In the genomic region with DNA sequence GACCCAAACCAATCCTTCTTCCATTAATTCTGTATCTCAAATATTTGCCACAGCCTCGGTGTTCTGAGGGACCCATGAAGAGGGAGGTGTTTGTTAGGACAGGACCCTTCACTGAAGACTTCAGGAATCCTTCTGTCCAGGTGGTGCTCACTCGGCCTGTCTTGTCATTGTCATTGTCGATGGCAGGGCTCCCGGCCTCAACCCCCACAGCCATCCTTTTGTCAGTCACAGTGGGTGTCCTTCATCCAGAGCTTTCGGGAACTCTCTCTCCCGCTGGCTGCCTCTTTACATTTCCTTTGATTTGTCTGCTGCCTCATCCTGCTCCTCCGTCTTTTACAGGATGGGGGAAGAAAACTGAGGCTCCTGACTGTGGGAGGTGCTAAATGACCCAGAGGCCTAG, we compare ENCODE assay signal across 15 mouse cellular contexts. TPM values are rescaled to one million over a fixed set of nuclear protein-coding genes. Genes with fewer than 3 reads are reported as not detected.
DNase-seq lines count a peak whose midpoint lies in the region; ATAC-seq and TF ChIP-seq lines count a peak whose summit lies in the region.
"Had no signal": no experiment of that assay in that cellular context is flagged by ENCODE, and none has a peak within 500 bp of the region (broad histone marks: within the 10 kb centered on the region; RNA-seq: fewer than 3 reads in every experiment).

No protein-coding gene starts in this region.

- H3K27me3 ChIP-seq in forebrain, embryonic 13.5 days: no peaks in the 10 kb centered on the region
- H3K27me3 ChIP-seq in forebrain, postnatal 0 days (ENCODE audit: insufficient read depth, low read length): no peaks in the 10 kb centered on the region
- no peaks in the 10 kb centered on the region for H3K27me3 ChIP-seq in midbrain, embryonic 13.5 days
- H3K27me3 ChIP-seq: neural tube, embryonic 15.5 days; Patski had no signal

- H3K4me1 ChIP-seq in forebrain, embryonic 13.5 days: peaks cover 31% of the 10 kb centered on the region
- H3K4me1 ChIP-seq in forebrain, postnatal 0 days (ENCODE audit: insufficient read depth): no peaks in the 10 kb centered on the region
- H3K4me1 ChIP-seq in midbrain, embryonic 13.5 days (replicated peaks): peaks cover 25% of the 10 kb centered on the region
- H3K4me1 ChIP-seq: embryonic facial prominence, embryonic 13.5 days; neural tube, embryonic 15.5 days had no signal

- no peaks in the 10 kb centered on the region for H3K36me3 ChIP-seq in forebrain, embryonic 13.5 days (ENCODE audit: poor library complexity, severe bottlenecking)
- H3K36me3 ChIP-seq in forebrain, postnatal 0 days (ENCODE audit: insufficient read depth): no peaks in the 10 kb centered on the region
- H3K36me3 ChIP-seq in midbrain, embryonic 13.5 days: no peaks in the 10 kb centered on the region
- H3K36me3 ChIP-seq: embryonic facial prominence, embryonic 13.5 days; neural tube, embryonic 15.5 days had no signal

- ATAC-seq in forebrain, embryonic 13.5 days: no peak
- no peak for ATAC-seq in forebrain, postnatal 0 days
- 0 out of 2 replicates have a peak, but pooled peaks have one; percentile 17 for ATAC-seq in midbrain, embryonic 13.5 days
- no peak for ATAC-seq in megakaryocyte, adult 5-6 weeks (ENCODE audit: poor library complexity, severe bottlenecking)
- ATAC-seq: forebrain, embryonic 14.5 days; Patski had no signal

- H3K9ac ChIP-seq in forebrain, embryonic 13.5 days: no peak overlapping the region
- H3K9ac ChIP-seq in forebrain, postnatal 0 days: no peak overlapping the region
- H3K9ac ChIP-seq in midbrain, embryonic 13.5 days (replicated peaks): no peak overlapping the region
- H3K9ac ChIP-seq: embryonic facial prominence, embryonic 13.5 days; neural tube, embryonic 15.5 days had no signal

- WGBS in forebrain, embryonic 13.5 days: 4% methylated on average over 7 of the region's 7 CpGs
- WGBS in forebrain, postnatal 0 days: 11% methylated on average over 7 of the region's 7 CpGs
- WGBS in midbrain, embryonic 13.5 days: 3% methylated on average over 7 of the region's 7 CpGs

- H3K4me2 ChIP-seq in forebrain, embryonic 13.5 days: peak overlapping the region; percentile 20; the same call in 1 of the 2 replicates
- H3K4me2 ChIP-seq in forebrain, postnatal 0 days (ENCODE audit: low read depth): no peak overlapping the region
- H3K4me2 ChIP-seq in midbrain, embryonic 13.5 days (replicated peaks): no peak overlapping the region
- H3K4me2 ChIP-seq: embryonic facial prominence, embryonic 13.5 days; liver, embryonic 11.5 days; neural tube, embryonic 15.5 days had no signal

- peak overlapping the region; percentile 1; the same call in 1 of the 2 replicates for H3K27ac ChIP-seq in forebrain, embryonic 13.5 days
- H3K27ac ChIP-seq in forebrain, postnatal 0 days (ENCODE audit: low read depth, low read length): no peak overlapping the region
- no peak overlapping the region for H3K27ac ChIP-seq in midbrain, embryonic 13.5 days
- H3K27ac ChIP-seq: embryonic facial prominence, embryonic 13.5 days; neural tube, embryonic 15.5 days had no signal

- no peak overlapping the region for H3K4me3 ChIP-seq in forebrain, embryonic 13.5 days
- H3K4me3 ChIP-seq in forebrain, postnatal 0 days (ENCODE audit: low read depth, low read length): no peak overlapping the region
- H3K4me3 ChIP-seq in midbrain, embryonic 13.5 days (replicated peaks): no peak overlapping the region
- H3K4me3 ChIP-seq: embryonic facial prominence, embryonic 13.5 days; neural tube, embryonic 15.5 days had no signal

- no peaks in the 10 kb centered on the region for H3K9me3 ChIP-seq in forebrain, embryonic 13.5 days (replicated peaks)
- no peaks in the 10 kb centered on the region for H3K9me3 ChIP-seq in forebrain, postnatal 0 days (ENCODE audit: low read length)
- no peaks in the 10 kb centered on the region for H3K9me3 ChIP-seq in midbrain, embryonic 13.5 days
- H3K9me3 ChIP-seq: embryonic facial prominence, embryonic 13.5 days; neural tube, embryonic 15.5 days had no signal

- DNase-seq in forebrain, postnatal 0 days: no peak
- peak; percentile 99 for DNase-seq in ES-CJ7 (ENCODE audit: low read depth, low spot score)
- peak; percentile 98 for DNase-seq in ZHBTc4 (ENCODE audit: low read depth, low spot score)
- no peak for DNase-seq in testis, postnatal 10 days (ENCODE audit: low spot score)
- DNase-seq: adrenal gland, postnatal 10 days; kidney, adult 11 months; kidney, postnatal 14 days had no signal

- TF ChIP-seq CTCF in forebrain, postnatal 0 days (IDR thresholded peaks at IDR 0.05; ENCODE audit: low read depth): no peak

RNA-seq across cellular contexts. Expression of a gene that starts 57.5 kb away (rescaled TPM):
- 31.9 and 35.2 TPM in 2 replicates for polyA plus RNA-seq in forebrain, embryonic 13.5 days (2015; fragmentation: Nextera tagmentation; extraction: Ambion mirVana)
- 43.9 and 49.4 TPM in 2 replicates for total RNA-seq in forebrain, postnatal 0 days (2014; rRNA removed)
- polyA plus RNA-seq in forebrain, postnatal 0 days (2015; fragmentation: Nextera tagmentation; extraction: Ambion mirVana): 28.7 and 33.3 TPM in 2 replicates
- polyA plus RNA-seq in midbrain, embryonic 13.5 days (2015; fragmentation: Nextera tagmentation; extraction: Ambion mirVana): 28.8 and 29.1 TPM in 2 replicates
- 15.8 and 21.5 TPM in 2 replicates for total RNA-seq in megakaryocyte, adult 5-6 weeks (2015)
- 21.0 and 25.5 TPM in 2 replicates for total RNA-seq in megakaryocyte, adult 5-6 weeks (2017)

Comparison
In these comparisons a context has a peak if more than half of its experiments do, and no peak if none do; other contexts are left out.
1. DNase-seq: peak in ES-CJ7 (single experiment) and ZHBTc4 (single experiment); none in forebrain, postnatal 0 days (single experiment) and testis, postnatal 10 days (single experiment).